8 mouse cellular contexts compared by ENCODE assay signal in genomic region chr2:28585043-28585571, GRCm38 (mm10). TPM values are rescaled to one million over a fixed set of nuclear protein-coding genes. Genes with fewer than 3 reads are reported as not detected.
DNase-seq lines count a peak whose midpoint lies in the region; ATAC-seq and TF ChIP-seq lines count a peak whose summit lies in the region.

No protein-coding gene starts in this region.

- no peak overlapping the region for H3K27ac ChIP-seq in hindbrain, embryonic 14.5 days
- H3K27ac ChIP-seq in hindbrain, embryonic 16.5 days (ENCODE audit: low read depth, low read length): no peak overlapping the region
- no peak overlapping the region for H3K27ac ChIP-seq in cortical plate, adult 2 months (ENCODE audit: insufficient read depth, low read length)
- no peak overlapping the region for H3K27ac ChIP-seq in stomach, postnatal 0 days (replicated peaks)

- 20% methylated on average over 6 of the region's 6 CpGs for WGBS in hindbrain, embryonic 14.5 days
- 21% methylated on average over 6 of the region's 6 CpGs for WGBS in hindbrain, embryonic 16.5 days
- 14% methylated on average over 6 of the region's 6 CpGs for WGBS in stomach, postnatal 0 days

- intact Hi-C loops in heart, postnatal 10 days (cut with DNase I): loop anchor here (1.0 kb wide), 1 partner anchor 71 kb away; no protein-coding TSS in a partner anchor

- no peak overlapping the region for H3K9ac ChIP-seq in hindbrain, embryonic 14.5 days
- no peak overlapping the region for H3K9ac ChIP-seq in hindbrain, embryonic 16.5 days (ENCODE audit: low read depth, low read length)
- no peak overlapping the region for H3K9ac ChIP-seq in stomach, postnatal 0 days (ENCODE audit: low read length)

- peak; percentile 100 for TF ChIP-seq CTCF in cortical plate, adult 2 months (IDR thresholded peaks at IDR 0.05; ENCODE audit: extremely low read depth, insufficient read depth, low read length)
- peak; percentile 100 for TF ChIP-seq CTCF in stomach, postnatal 0 days (IDR thresholded peaks at IDR 0.05; ENCODE audit: low read depth)

- H3K27me3 ChIP-seq in hindbrain, embryonic 14.5 days (ENCODE audit: control insufficient read depth, insufficient read depth, low read length): no peaks in the 10 kb centered on the region
- H3K27me3 ChIP-seq in hindbrain, embryonic 16.5 days (replicated peaks; ENCODE audit: control insufficient read depth, insufficient read depth, low read length): no peaks in the 10 kb centered on the region
- no peaks in the 10 kb centered on the region for H3K27me3 ChIP-seq in myocyte (ENCODE audit: control insufficient read depth, insufficient read depth, insufficient read length)
- no peaks in the 10 kb centered on the region for H3K27me3 ChIP-seq in stomach, postnatal 0 days (ENCODE audit: control insufficient read depth, insufficient read depth, low read length)

- DNase-seq in hindbrain, embryonic 14.5 days (ENCODE audit: low spot score): peak; percentile 86
- peak; percentile 66 for DNase-seq in adrenal gland, adult 18-20 months (ENCODE audit: low spot score in 2 of 2)
- DNase-seq in heart, postnatal 10 days: peak; percentile 83 to 87
- peak; percentile 51 to 60 for DNase-seq in left cerebral cortex, adult 8-10 months (ENCODE audit: low spot score in 2 of 2)
- DNase-seq in stomach, postnatal 0 days (ENCODE audit: low spot score): peak; percentile 74

- peaks cover 11% of the 10 kb centered on the region for H3K79me2 ChIP-seq in myocyte (ENCODE audit: control insufficient read depth, insufficient read depth)

- H3ac ChIP-seq in myocyte (ENCODE audit: control insufficient read depth, insufficient read length): no peak overlapping the region

- TF ChIP-seq POLR2A in cortical plate, adult 2 months (IDR thresholded peaks at IDR 0.05; ENCODE audit: extremely low read depth, insufficient read depth, low read length): no peak
- no peak for TF ChIP-seq POLR2A in myocyte (IDR thresholded peaks at IDR 0.05; ENCODE audit: insufficient read length, low read depth)

- H3K9me3 ChIP-seq in hindbrain, embryonic 14.5 days (ENCODE audit: control insufficient read depth, low read length): no peaks in the 10 kb centered on the region
- H3K9me3 ChIP-seq in hindbrain, embryonic 16.5 days (ENCODE audit: control insufficient read depth, low read length): no peaks in the 10 kb centered on the region
- H3K9me3 ChIP-seq in stomach, postnatal 0 days (ENCODE audit: control insufficient read depth, low read length): no peaks in the 10 kb centered on the region

- TF ChIP-seq EP300 in stomach, postnatal 0 days (optimal IDR thresholded peaks at IDR 0.05): no peak

- H3K4me2 ChIP-seq in hindbrain, embryonic 14.5 days (replicated peaks): no peak overlapping the region
- H3K4me2 ChIP-seq in hindbrain, embryonic 16.5 days (ENCODE audit: low read length): no peak overlapping the region
- no peak overlapping the region for H3K4me2 ChIP-seq in myocyte (ENCODE audit: low read depth)
- no peak overlapping the region for H3K4me2 ChIP-seq in stomach, postnatal 0 days (replicated peaks; ENCODE audit: low read depth)

- no peak for ATAC-seq in hindbrain, embryonic 14.5 days (ENCODE audit: low FRiP score)
- ATAC-seq in hindbrain, embryonic 16.5 days: no peak
- no peak for ATAC-seq in stomach, postnatal 0 days (ENCODE audit: low FRiP score, low TSS enrichment)

- H3K36me3 ChIP-seq in hindbrain, embryonic 14.5 days (replicated peaks; ENCODE audit: control insufficient read depth, insufficient read depth): no peaks in the 10 kb centered on the region
- 0 out of 2 replicates have a peak, but pooled peaks cover 3% of the 10 kb centered on the region for H3K36me3 ChIP-seq in hindbrain, embryonic 16.5 days (ENCODE audit: control insufficient read depth, insufficient read depth, low read length)
- no peaks in the 10 kb centered on the region for H3K36me3 ChIP-seq in myocyte (ENCODE audit: control insufficient read depth, insufficient read depth)
- no peaks in the 10 kb centered on the region for H3K36me3 ChIP-seq in stomach, postnatal 0 days (ENCODE audit: control insufficient read depth, insufficient read depth, low read length)

- peaks cover 19% of the 10 kb centered on the region for H3K4me1 ChIP-seq in hindbrain, embryonic 14.5 days (replicated peaks; ENCODE audit: control insufficient read depth, insufficient read depth, low read length)
- H3K4me1 ChIP-seq in hindbrain, embryonic 16.5 days (ENCODE audit: control insufficient read depth, insufficient read depth, low read depth, low read length): peaks cover 14% of the 10 kb centered on the region
- H3K4me1 ChIP-seq in cortical plate, adult 2 months (ENCODE audit: control insufficient read depth, insufficient read depth, low read length): no peaks in the 10 kb centered on the region
- H3K4me1 ChIP-seq in stomach, postnatal 0 days (replicated peaks; ENCODE audit: control insufficient read depth, insufficient read depth): no peaks in the 10 kb centered on the region

- H3K4me3 ChIP-seq in hindbrain, embryonic 14.5 days (replicated peaks; ENCODE audit: low read length): no peak overlapping the region
- no peak overlapping the region for H3K4me3 ChIP-seq in hindbrain, embryonic 16.5 days (ENCODE audit: low read length)
- H3K4me3 ChIP-seq in cortical plate, adult 2 months (ENCODE audit: insufficient read depth, low read length): no peak overlapping the region
- no peak overlapping the region for H3K4me3 ChIP-seq in myocyte
- H3K4me3 ChIP-seq in stomach, postnatal 0 days (ENCODE audit: low read depth, low read length): no peak overlapping the region

TF ChIP-seq in myocyte, 11 proteins besides CTCF, POLR2A, EP300 and RAD21:
- no peak for TF ChIP-seq TCF3 (IDR thresholded peaks at IDR 0.05; ENCODE audit: insufficient read length, low read depth)
- TF ChIP-seq CEBPB (IDR thresholded peaks at IDR 0.05; ENCODE audit: insufficient read depth, poor library complexity, severe bottlenecking): no peak
- peak; percentile 13 for TF ChIP-seq USF1 (IDR thresholded peaks at IDR 0.05; ENCODE audit: low read depth)

RNA-seq across cellular contexts. Expression of gene Gtf3c5, which starts 1.6 kb away (rescaled TPM):
- 28.6 and 29.3 TPM in 2 replicates for polyA plus RNA-seq in hindbrain, embryonic 14.5 days (2014; fragmentation: Nextera tagmentation; extraction: Ambion mirVana)
- polyA plus RNA-seq in hindbrain, embryonic 16.5 days (2015; fragmentation: Nextera tagmentation; extraction: Ambion mirVana): 39.5 and 44.1 TPM in 2 replicates
- 10 to 100 TPM; 15.2 to 17.2 TPM for total RNA-seq in adrenal gland, adult 18-20 months (2021)
- 20.7 and 23.3 TPM in 2 replicates for polyA plus RNA-seq in cortical plate, adult 2 months (2012; rRNA removed)
- 10 to 100 TPM; 14.1 to 15.4 TPM for total RNA-seq in heart, postnatal 10 days (2021)
- 10 to 100 TPM; 18.0 to 19.4 (median 19.2) TPM for total RNA-seq in left cerebral cortex, adult 8-10 months (2022)
- polyA plus RNA-seq in myocyte (2012; fragmentation: generic; extraction: Trizol): 24.4 TPM
- 13.1 and 14.0 TPM in 2 replicates for polyA plus RNA-seq in stomach, postnatal 0 days (2015; fragmentation: Nextera tagmentation; extraction: Ambion mirVana)

RNA-seq across cellular contexts. Expression of gene Cel, which starts 21.9 kb away (rescaled TPM):
- not detected in 2 replicates for polyA plus RNA-seq in hindbrain, embryonic 14.5 days (2014; fragmentation: Nextera tagmentation; extraction: Ambion mirVana)
- not detected in 2 replicates for polyA plus RNA-seq in hindbrain, embryonic 16.5 days (2015; fragmentation: Nextera tagmentation; extraction: Ambion mirVana)
- not detected for total RNA-seq in adrenal gland, adult 18-20 months (2021)
- polyA plus RNA-seq in cortical plate, adult 2 months (2012; rRNA removed): 0.06 and 0.08 TPM in 2 replicates
- total RNA-seq in heart, postnatal 10 days (2021): not detected
- not detected for total RNA-seq in left cerebral cortex, adult 8-10 months (2022)
- polyA plus RNA-seq in myocyte (2012; fragmentation: generic; extraction: Trizol): not detected
- polyA plus RNA-seq in stomach, postnatal 0 days (2015; fragmentation: Nextera tagmentation; extraction: Ambion mirVana): 2.0 and 3.3 TPM in 2 replicates

RNA-seq across cellular contexts. Expression of gene Gfi1b, which starts 36.7 kb away (rescaled TPM):
- polyA plus RNA-seq in hindbrain, embryonic 14.5 days (2014; fragmentation: Nextera tagmentation; extraction: Ambion mirVana): not detected in 2 replicates
- not detected in 2 replicates for polyA plus RNA-seq in hindbrain, embryonic 16.5 days (2015; fragmentation: Nextera tagmentation; extraction: Ambion mirVana)
- not detected for total RNA-seq in adrenal gland, adult 18-20 months (2021)
- not detected in 2 replicates for polyA plus RNA-seq in cortical plate, adult 2 months (2012; rRNA removed)
- not detected for total RNA-seq in heart, postnatal 10 days (2021)
- total RNA-seq in left cerebral cortex, adult 8-10 months (2022): not detected
- not detected for polyA plus RNA-seq in myocyte (2012; fragmentation: generic; extraction: Trizol)
- 0.07 and 0.40 TPM in 2 replicates for polyA plus RNA-seq in stomach, postnatal 0 days (2015; fragmentation: Nextera tagmentation; extraction: Ambion mirVana)

RNA-seq across cellular contexts. Expression of gene Tsc1, which starts 55.9 kb away (rescaled TPM):
- 29.2 and 29.4 TPM in 2 replicates for polyA plus RNA-seq in hindbrain, embryonic 14.5 days (2014; fragmentation: Nextera tagmentation; extraction: Ambion mirVana)
- polyA plus RNA-seq in hindbrain, embryonic 16.5 days (2015; fragmentation: Nextera tagmentation; extraction: Ambion mirVana): 28.8 and 30.6 TPM in 2 replicates
- 10 to 100 TPM; 18.5 to 21.3 TPM for total RNA-seq in adrenal gland, adult 18-20 months (2021)
- polyA plus RNA-seq in cortical plate, adult 2 months (2012; rRNA removed): 36.1 and 38.7 TPM in 2 replicates
- 10 to 100 TPM; 16.4 to 19.8 TPM for total RNA-seq in heart, postnatal 10 days (2021)
- 10 to 100 TPM; 54.1 to 61.6 (median 57.4) TPM for total RNA-seq in left cerebral cortex, adult 8-10 months (2022)
- 7.6 TPM for polyA plus RNA-seq in myocyte (2012; fragmentation: generic; extraction: Trizol)
- polyA plus RNA-seq in stomach, postnatal 0 days (2015; fragmentation: Nextera tagmentation; extraction: Ambion mirVana): 4.9 and 5.1 TPM in 2 replicates
